Mouse (Mus musculus) liver, adult 2 months (tissue): Measurements from ENCODE around the gene Flywch2. TPM values are rescaled to one million over a fixed set of nuclear protein-coding genes. Genes with fewer than 3 reads are reported as not detected.

ENCODE experiments used
- DNase-seq: peaks from one replicate; pipeline ENCODE4 v3.0.0-alpha.2; 2011; ENCODE audit warnings: low read depth, low spot score; ENCODE audit errors: extremely low read depth
- H3K27ac ChIP-seq: fragments of 200-500 bp; replicated peaks from 2 replicates; pipeline ENCODE4 v1.5.1; 2012; ENCODE audit warnings: low read depth, mild to moderate bottlenecking, control low read depth, inconsistent platforms, low read length; ENCODE audit not compliant: insufficient read depth
- H3K27me3 ChIP-seq: fragments of 200-500 bp; 2 replicates; pipeline ENCODE4 v1.6.1; 2012; ENCODE audit warnings: mild to moderate bottlenecking, moderate library complexity, low read length, inconsistent platforms; ENCODE audit not compliant: control insufficient read depth, insufficient read depth
- H3K36me3 ChIP-seq: fragments of 200-500 bp; 2 replicates; pipeline ENCODE4 v1.6.1; 2012; ENCODE audit warnings: low read length, inconsistent platforms; ENCODE audit not compliant: control insufficient read depth, insufficient read depth
- H3K4me1 ChIP-seq: fragments of 200-500 bp; 2 replicates; pipeline ENCODE4 v1.6.1; 2011; ENCODE audit warnings: low read length; ENCODE audit not compliant: control insufficient read depth, insufficient read depth
- H3K4me3 ChIP-seq: fragments of 200-500 bp; 2 replicates; pipeline ENCODE4 v1.5.1; 2011; ENCODE audit warnings: low read depth, mild to moderate bottlenecking, control low read depth, low read length, moderate library complexity; ENCODE audit not compliant: insufficient read depth
- H3K79me2 ChIP-seq: fragments of 200-500 bp; 2 replicates; pipeline ENCODE4 v1.6.1; 2012; ENCODE audit warnings: inconsistent platforms, mild to moderate bottlenecking, low read length, moderate library complexity; ENCODE audit not compliant: control insufficient read depth, insufficient read depth
- H3K9ac ChIP-seq: fragments of 200-500 bp; 2 replicates; pipeline ENCODE4 v1.6.1; 2012; ENCODE audit warnings: low read depth, mild to moderate bottlenecking, control low read depth, inconsistent platforms, low read length
- CTCF ChIP-seq: fragments of 200-500 bp; IDR thresholded peaks from 2 replicates; pipeline ENCODE4 v1.5.1; 2011; ENCODE audit warnings: low read depth, low read length, control low read depth
- POLR2A ChIP-seq: fragments of 200-500 bp; IDR thresholded peaks from 2 replicates; pipeline ENCODE4 v1.6.1; 2011; ENCODE audit warnings: low read length, control low read depth; ENCODE audit not compliant: insufficient read depth; ENCODE audit errors: extremely low read depth
- WGBS: fragments of 180-500 bp; shearing (Covaris S2); methylation state at CpG from one replicate; pipeline ENCODE4 v1.1.7; 2018; 5-methylcytosine and 5-hydroxymethylcytosine counted together
- polyA plus RNA-seq: library from polyadenylated mRNA; depleted of rRNA; stranded (reverse); fragments of >200 nt; gene quantifications from 2 replicates; pipeline ENCODE4 v1.2.3, GENCODE M21; 2012
- total RNA-seq: library from RNA; depleted of rRNA; stranded (reverse); fragments of >200 nt; gene quantifications from 2 replicates; pipeline ENCODE4 v1.2.3, GENCODE M21; 2014

Flywch2 gene
- total and polyA plus RNA-seq, 2 experiments: 1.5 to 2.6 TPM

- no peak for DNase-seq
- 89% methylated on average over 12 of the region's 12 CpGs for WGBS
- Histone ChIP-seq H3K36me3 (peaks cover 56% of the 10 kb centered on the region), H3K4me1 (peaks cover 2% of the 10 kb centered on the region; the same call in 1 of the 2 replicates), H3K9ac (no peak overlapping the region), H3K4me3 (no peak overlapping the region), H3K79me2 (peaks cover 2% of the 10 kb centered on the region; the same call in 1 of the 2 replicates), H3K27ac (no peak overlapping the region), H3K27me3 (no peaks in the 10 kb centered on the region)
- no peak for TF ChIP-seq POLR2A
Measured at GRCm38 (mm10) chr17:23823614-23824013, 37.7 kb upstream of the Flywch2 start.

- no peak for DNase-seq
Measured at GRCm38 (mm10) chr17:23823018-23823417, 37.1 kb upstream of the Flywch2 start.

GRCm38 (mm10) chr17:23822094-23822493 lies 36.2 kb upstream of the Flywch2 start:
- Histone ChIP-seq H3K4me3 (no peak overlapping the region), H3K27ac (no peak overlapping the region), H3K36me3 (peaks cover 71% of the 10 kb centered on the region), H3K4me1 (no peaks in the 10 kb centered on the region), H3K9ac (no peak overlapping the region), H3K27me3 (no peaks in the 10 kb centered on the region), H3K79me2 (no peaks in the 10 kb centered on the region)
- no peak for TF ChIP-seq CTCF
- no peak for TF ChIP-seq POLR2A
- no peak for DNase-seq
- 73% methylated on average over 6 of the region's 6 CpGs for WGBS

More at GRCm38 (mm10) chr17:23823018-23823417, 37.1 kb upstream of the Flywch2 start:
- Histone ChIP-seq H3K4me3 (no peak overlapping the region), H3K4me1 (peaks cover 2% of the 10 kb centered on the region; the same call in 1 of the 2 replicates), H3K27ac (no peak overlapping the region), H3K36me3 (peaks cover 62% of the 10 kb centered on the region), H3K79me2 (no peaks in the 10 kb centered on the region), H3K9ac (no peak overlapping the region), H3K27me3 (no peaks in the 10 kb centered on the region)
- TF ChIP-seq POLR2A (no peak), CTCF (no peak)
- WGBS: 87% methylated on average over 16 of the region's 16 CpGs

GRCm38 (mm10) chr17:23820731-23821130 lies 34.9 kb upstream of the Flywch2 start:
- Histone ChIP-seq H3K27me3 (no peaks in the 10 kb centered on the region), H3K4me1 (no peaks in the 10 kb centered on the region), H3K27ac (no peak overlapping the region), H3K79me2 (no peaks in the 10 kb centered on the region; the same call in 1 of the 2 replicates), H3K9ac (no peak overlapping the region), H3K4me3 (no peak overlapping the region), H3K36me3 (peaks cover 77% of the 10 kb centered on the region)
- WGBS: 92% methylated on average over 5 of the region's 5 CpGs
- TF ChIP-seq POLR2A (no peak), CTCF (no peak)
- no peak for DNase-seq

GRCm38 (mm10) chr17:23819235-23819634 lies 33.4 kb upstream of the Flywch2 start:
- Histone ChIP-seq H3K79me2 (no peaks in the 10 kb centered on the region; the same call in 1 of the 2 replicates), H3K9ac (no peak overlapping the region), H3K27me3 (no peaks in the 10 kb centered on the region), H3K36me3 (peaks cover 76% of the 10 kb centered on the region), H3K27ac (no peak overlapping the region), H3K4me1 (no peaks in the 10 kb centered on the region), H3K4me3 (no peak overlapping the region)
- DNase-seq: no peak
- TF ChIP-seq CTCF: no peak
- no peak for TF ChIP-seq POLR2A
- 98% methylated on average over 25 of the region's 25 CpGs for WGBS

GRCm38 (mm10) chr17:23818579-23818978 lies 32.7 kb upstream of the Flywch2 start:
- H3K27me3 ChIP-seq: no peaks in the 10 kb centered on the region
- no peak overlapping the region for H3K27ac ChIP-seq
- no peak for DNase-seq
- H3K79me2 ChIP-seq: no peaks in the 10 kb centered on the region; the same call in 1 of the 2 replicates
- TF ChIP-seq POLR2A: no peak
- TF ChIP-seq CTCF: no peak
- 98% methylated on average over 8 of the region's 8 CpGs for WGBS
- no peaks in the 10 kb centered on the region for H3K4me1 ChIP-seq
- peaks cover 75% of the 10 kb centered on the region for H3K36me3 ChIP-seq
- H3K4me3 ChIP-seq: no peak overlapping the region
- no peak overlapping the region for H3K9ac ChIP-seq
